Mouse (Mus musculus) myocyte (in vitro differentiated cells): Measurements from ENCODE around the gene Eef2k.

ENCODE experiments used
- CEBPB ChIP-seq: IDR thresholded peaks from 2 replicates; pipeline ENCODE4 v1.6.1; 2011; ENCODE audit warnings: mild to moderate bottlenecking, moderate library complexity; ENCODE audit not compliant: poor library complexity, insufficient read depth, severe bottlenecking
- E2F4 ChIP-seq: IDR thresholded peaks from one replicate; pipeline ENCODE4 v1.6.1; 2011; ENCODE audit warnings: mild to moderate bottlenecking, control low read depth, moderate library complexity; ENCODE audit not compliant: insufficient read depth
- MAX ChIP-seq: IDR thresholded peaks from one replicate; pipeline ENCODE4 v1.6.1; 2011; ENCODE audit warnings: low read depth, mild to moderate bottlenecking, control low read depth
- POLR2A ChIP-seq: IDR thresholded peaks from one replicate; pipeline ENCODE4 v1.6.1; 2011; ENCODE audit warnings: low read depth, mild to moderate bottlenecking, control low read depth, moderate library complexity; ENCODE audit not compliant: insufficient read length
- SRF ChIP-seq: IDR thresholded peaks from one replicate; pipeline ENCODE4 v1.6.1; 2011; ENCODE audit warnings: low read depth; ENCODE audit not compliant: control insufficient read depth, insufficient read length
- USF1 ChIP-seq: IDR thresholded peaks from one replicate; pipeline ENCODE4 v1.6.1; 2011; ENCODE audit warnings: low read depth, mild to moderate bottlenecking, control low read depth, moderate library complexity

DNA sequence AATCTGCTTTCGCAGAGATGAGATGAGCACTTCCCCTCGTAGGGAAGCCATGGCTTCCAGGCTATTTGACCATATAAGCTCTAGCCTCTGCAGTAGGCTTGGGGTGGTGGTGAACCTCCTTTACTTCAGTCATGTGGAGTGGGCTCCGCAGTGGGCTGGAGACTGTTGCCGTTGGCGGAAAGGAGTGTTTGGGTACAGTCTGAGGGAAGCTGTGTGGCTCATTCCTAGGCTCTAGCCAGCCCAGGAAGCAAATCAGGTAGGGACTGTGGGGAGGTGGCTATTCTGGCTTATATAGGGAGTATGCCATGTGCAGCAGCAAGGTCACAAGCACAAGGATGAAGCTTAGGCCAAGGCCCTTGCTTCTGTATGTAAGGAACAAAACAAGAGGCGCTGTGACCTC, 98.6 kb downstream of the Eef2k start:
- TF ChIP-seq E2F4 (no peak), SRF (no peak), USF1 (no peak), CEBPB (no peak), MAX (no peak), POLR2A (no peak)
